Mouse (Mus musculus) adrenal gland, postnatal 36 days (tissue): ENCODE results near the gene Fbxl15. TPM values are rescaled to one million over a fixed set of nuclear protein-coding genes. Genes with fewer than 3 reads are reported as not detected.
A peak's percentile ranks its signal among the peaks of the same experiment; 100 is the strongest.

Experiments
- DNase-seq, 2 experiments: peaks; one replicate each; pipeline ENCODE4 v3.0.0; 2021; ENCODE audit warnings: mixed read lengths in 1 of 2
- microRNA-seq: library from miRNA; unstranded; fragments of <30 nt; microRNA quantifications from one replicate; pipeline ENCODE4 v1.2.0, GENCODE M21; 2021
- total RNA-seq, 2 experiments: library from RNA; stranded (reverse); gene quantifications; 2 replicates each; pipeline ENCODE4 v1.2.3; 2021

Fbxl15 gene
- total RNA-seq, 2 experiments from 2014 or later = 9.2 to 10.0 TPM

DNA sequence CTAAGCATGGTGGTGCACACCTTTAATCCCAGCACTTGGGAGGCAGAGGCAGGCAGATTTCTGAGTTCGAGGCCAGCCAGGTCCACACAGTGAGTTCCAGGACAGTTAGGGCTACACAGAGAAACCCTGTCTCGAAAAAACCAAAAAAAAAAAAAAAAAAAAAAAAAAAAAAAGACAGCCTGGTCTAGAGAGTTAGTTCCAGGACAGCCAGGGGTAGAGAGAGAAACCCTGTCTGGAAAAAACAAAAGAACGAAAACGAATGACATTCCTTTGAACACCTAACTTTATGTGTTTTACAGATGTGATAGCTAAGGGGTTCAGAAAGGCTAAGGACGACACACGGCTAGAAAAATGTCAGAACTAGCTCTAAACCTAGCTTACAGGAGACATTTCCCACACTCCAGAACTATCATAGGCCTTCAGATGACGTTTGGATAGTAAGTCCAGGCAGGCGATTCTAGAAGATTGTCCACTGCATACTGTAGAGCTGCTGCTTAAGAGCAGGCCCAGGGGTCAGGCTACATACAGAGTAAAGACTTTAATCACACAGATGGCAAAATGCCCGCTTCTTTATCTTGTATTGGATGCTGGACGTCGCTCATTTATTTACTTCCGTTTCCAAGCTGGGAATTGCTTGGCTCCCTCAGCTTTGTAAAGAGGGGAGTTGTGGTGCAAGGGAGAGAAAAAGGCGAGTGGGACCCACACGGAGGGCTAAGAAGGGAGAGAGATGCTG is 20.1 kb downstream of the Fbxl15 start:
- no peak for DNase-seq

DNA sequence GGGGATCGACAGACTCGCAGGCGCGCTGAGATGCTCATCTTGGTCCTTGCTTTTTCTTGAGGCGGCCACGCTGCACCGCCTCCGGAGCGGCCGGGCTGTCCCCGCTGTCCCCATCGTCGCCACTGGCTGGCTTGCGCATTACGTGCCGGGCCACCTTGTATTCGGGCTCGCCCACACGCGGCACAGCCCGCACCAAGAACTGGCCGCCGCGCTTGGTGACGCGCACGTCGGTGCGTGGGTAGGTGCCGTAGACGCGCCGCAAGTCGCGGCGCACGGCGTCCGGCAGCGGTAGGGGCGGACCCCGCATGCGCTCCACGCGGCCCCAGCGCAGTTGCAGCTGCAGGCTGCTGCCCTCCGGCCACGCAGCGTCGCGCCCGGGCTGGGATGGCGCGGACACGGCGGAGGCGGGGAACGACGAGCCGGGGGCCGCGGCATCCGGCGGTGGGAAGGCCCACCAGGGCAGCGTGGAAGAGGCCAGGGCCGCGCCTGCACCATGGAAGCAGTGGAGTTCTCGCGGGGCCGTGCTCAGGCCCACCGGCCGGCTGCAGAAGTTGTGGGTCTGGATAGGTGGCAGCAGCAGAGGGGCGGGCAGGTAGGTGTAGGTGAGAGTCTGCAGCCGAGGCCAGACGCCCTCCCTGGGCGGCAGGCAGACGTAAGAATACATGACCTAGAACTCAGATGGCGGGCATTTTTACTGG is 20.9 kb downstream of the Fbxl15 start:
- peak; percentile 87 to 91 for DNase-seq

DNA sequence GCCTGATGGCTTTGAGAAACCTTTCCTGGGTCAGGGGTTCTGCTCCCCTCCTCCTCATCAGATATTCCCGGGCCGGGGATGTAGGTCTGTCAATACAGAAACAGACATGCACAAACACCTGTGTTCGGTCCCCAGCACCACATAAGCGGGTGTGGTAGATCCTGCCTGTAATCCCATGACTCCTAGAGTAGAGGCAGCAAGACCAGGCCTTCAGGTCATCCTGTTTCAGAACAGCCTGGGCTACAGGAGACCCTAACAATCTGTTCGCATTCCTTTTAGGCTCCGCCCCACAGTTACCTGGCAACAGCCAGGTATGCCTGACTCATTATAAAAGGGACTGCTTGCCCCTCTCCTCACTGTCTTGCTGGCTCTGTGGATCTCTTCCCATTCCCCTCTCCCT is 21.6 kb downstream of the Fbxl15 start:
- no peak for DNase-seq

DNA sequence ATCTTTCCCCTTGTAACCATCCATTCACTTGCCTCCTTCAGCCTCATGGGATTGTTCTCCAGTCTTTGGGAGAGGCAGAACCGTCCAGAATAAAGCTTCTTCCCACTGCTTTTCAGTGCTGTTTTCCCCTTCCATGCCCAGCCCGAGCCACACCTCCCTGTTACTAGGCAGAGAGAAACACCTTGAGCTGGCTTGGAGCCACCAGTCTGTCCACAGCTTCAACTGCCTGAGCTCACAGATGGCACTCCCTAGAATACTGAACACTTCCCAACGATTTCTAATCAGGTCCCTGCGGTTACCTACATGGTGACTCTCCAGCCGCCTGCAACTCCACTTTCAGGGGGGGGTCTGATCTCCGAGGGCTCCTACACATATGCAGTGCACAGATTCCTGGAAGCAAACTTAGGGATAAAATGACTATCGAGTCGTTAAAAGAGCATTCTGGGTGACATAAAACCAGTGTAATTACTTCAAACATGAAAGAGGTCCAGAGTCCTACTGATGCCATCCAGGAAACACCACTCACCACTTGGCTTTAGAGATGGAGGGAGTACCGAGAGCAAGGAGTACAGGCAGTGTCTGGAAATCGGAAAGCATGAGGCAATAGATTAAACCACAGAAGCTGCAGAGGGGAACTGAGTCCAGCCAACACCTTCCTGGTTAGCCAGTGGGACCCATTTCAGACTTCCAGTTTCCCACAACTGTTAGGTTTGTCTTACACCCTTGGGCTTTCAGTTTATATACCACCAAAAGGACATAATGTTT is 22.4 kb downstream of the Fbxl15 start, which contains the start of gene 2310034G01Rik:
TSS of gene 2310034G01Rik (minus strand) at position 135 of the 765 bp plus-strand sequence.
- DNase-seq = no peak

DNA sequence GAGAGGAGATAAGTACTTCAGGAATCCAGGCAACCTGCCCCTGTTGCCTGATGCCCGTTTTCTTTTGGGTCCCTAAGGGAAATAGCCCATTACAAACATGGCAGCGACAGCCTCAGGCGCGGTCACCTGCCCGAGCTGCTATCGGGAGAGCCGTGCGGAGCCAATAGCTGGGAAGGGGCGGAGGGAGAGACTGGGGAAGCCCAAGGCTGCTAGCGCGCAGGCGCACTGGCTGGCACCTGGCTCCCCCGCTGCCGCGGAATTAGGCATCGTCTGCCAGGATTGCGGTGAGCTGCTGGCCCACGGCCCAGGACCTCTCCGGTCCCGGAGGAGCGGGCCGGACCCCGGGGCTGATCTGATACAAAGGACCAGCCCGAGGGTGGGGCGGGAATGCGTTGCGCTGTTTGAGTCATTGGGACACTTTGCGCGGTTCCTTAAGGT is 28.7 kb downstream of the Fbxl15 start:
- peak; percentile 94 for DNase-seq

DNA sequence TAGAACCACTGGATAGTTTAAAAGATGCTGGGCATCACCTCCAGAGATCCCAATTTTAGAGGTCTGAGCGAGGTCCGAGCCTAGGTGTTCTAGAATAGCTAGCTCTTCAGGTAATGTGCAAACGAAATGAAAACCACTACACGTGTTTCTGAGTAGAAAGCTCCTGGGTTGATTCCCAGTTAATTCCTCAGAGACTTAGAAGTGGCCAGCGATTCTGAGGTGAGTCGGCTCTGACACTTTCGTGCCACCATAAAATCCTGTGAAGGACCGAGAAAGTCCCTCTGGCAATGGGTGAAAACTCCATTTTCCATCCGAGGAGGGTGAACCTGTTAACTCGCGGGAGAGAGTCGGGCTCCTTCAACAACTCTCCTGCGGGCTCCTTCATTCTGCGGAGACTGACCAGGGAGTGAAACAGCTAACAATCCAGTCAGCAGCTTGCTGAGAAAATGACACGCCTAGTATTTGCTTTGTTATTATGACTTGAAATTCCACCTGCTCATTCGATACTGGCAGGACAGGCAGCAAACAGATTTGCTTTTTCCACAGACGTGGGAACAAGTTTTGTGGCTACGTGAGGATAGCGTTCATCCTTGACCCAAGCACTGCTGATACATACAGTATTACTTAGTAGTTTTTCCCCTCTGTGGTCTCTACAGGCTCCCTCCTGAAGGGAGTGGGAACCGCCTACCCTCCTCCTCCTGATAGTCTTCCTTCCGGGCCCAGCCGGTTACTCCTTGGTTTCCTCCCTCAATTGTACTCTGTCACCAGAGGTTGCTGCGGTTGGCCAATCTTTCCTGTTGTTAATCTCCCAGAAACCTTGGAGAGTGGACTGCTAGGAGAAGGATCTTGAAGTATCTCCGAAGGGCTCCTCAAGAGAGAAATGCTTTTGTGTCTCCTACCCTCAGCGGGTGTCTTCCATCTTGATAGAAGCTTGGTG is 29.6 kb downstream of the Fbxl15 start:
- DNase-seq = no peak

DNA sequence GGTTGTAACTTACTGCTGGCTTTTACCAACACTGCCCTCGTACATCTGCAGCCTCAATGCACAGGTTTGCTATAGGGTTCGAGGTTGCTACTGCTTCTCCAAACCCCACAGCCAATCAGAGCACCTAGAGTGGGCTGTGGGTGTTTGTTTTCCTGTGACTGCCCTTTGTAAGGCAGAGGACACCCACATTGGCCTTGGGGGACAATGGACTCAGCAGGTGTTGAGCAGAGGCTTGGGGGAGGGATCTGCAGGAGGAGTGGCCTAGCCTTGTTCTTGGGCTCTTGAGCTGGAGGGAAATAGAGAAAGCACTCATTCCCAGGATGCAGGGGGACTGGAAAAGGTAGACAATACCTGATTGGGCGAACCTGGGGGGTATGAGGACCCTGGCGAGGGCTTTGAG is 30.4 kb downstream of the Fbxl15 start:
- DNase-seq = no peak

DNA sequence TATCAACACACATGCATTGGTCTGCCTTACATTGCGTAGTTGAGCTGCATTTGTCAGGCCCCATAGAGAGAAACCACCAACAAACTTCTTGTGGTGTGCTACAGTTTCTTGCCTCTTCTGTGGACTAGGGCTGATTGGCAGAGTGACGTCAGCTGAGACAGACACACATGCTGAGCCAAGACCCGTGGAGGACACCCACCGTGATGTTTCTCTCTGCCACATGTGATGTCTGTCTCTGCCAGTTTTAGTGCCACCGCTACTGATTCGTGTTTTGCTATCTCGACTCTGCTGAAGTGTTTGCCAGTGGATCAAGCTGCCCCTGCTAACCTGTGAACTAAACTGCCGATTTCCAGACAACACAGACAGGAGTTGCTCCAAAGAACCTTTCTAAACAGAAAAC is 34.1 kb downstream of the Fbxl15 start:
- DNase-seq = no peak

DNA sequence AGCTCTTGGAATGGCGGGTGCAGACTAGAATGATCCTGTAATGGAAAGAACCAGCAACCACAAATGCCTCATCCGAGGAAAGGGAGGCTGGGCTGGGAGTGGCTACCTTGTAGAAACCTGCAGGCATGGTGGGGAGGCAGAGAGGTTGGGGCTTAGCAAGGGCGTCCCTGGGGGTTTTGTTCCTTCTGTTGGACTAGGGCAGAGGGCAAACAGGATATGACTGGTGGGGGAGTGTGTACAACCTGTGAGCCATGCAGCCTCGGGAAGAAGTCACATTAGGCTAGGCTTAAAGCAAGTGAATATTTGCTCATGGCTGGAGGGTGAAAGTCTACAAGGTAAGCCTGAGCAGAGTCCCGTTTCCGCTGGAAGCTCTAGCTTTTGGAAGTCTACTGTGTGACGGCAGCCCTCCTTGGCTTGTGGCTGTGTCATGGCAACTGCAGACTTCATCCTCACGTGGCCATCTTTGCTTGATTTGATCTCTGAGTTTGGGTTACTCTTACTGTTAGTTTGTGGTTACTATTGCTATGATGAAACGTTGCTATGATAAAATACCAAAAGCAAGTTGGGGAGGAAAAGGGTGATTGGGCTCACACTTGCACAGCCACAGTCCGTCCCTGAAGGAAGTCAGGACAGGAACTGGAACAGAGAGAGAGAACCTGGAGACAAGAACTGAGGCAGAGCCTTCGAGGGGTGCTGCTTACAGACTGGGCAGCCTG is 35.5 kb downstream of the Fbxl15 start:
- DNase-seq = no peak

DNA sequence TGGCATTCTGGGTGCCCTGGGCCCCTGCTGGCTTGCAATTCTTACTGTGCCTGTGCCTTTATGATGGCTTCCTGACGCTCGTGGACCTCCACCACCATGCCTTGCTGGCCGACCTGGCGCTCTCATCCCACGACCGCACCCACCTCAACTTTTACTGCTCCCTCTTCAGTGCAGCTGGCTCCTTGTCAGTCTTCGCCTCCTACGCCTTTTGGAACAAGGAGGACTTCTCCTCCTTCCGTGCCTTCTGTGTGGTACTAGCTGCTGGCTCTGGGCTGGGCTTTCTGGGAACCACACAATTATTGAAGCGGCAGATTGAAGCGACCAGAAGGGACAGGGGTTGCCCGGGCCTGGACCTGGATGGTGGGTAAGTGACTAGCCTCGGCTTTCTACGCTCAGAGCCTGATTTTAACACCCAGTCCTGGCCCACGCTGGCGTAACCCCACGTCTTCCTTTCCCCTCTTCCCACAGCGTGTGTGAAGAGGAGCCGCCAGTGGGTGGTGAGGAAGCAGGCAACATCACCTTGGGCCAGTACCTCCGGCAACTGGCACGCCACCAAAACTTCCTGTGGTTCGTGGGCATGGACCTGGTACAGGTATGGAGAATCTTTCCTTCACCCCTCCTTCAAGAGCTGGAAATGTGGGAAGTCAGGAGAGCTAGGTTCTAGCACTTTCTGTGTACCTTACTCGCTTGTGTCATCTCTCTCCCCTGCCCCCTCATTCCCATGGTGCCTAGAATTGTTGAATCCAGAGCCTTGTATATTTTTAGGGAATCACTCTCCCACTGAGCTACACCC is 40.0 kb downstream of the Fbxl15 start:
- DNase-seq = no peak

DNA sequence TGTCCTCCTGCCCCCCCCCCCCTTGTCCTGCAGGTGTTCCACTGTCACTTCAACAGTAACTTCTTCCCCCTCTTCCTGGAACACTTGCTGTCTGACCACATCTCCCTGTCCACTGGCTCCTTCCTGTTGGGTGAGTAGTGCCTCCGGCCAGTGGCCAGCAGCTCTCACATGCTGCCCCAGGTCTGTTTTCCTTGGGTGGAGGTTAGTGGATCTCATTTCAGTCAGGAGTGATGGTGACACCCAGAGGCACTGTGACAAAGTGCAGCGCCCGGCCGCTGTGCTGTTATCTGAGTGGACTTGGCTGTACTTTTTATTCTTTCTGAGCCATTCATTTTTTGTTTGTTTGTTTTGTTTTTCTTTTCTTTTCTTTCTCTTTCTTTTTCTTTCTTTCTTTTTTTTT is 41.2 kb downstream of the Fbxl15 start:
- DNase-seq = peak; percentile 74 to 78

DNA sequence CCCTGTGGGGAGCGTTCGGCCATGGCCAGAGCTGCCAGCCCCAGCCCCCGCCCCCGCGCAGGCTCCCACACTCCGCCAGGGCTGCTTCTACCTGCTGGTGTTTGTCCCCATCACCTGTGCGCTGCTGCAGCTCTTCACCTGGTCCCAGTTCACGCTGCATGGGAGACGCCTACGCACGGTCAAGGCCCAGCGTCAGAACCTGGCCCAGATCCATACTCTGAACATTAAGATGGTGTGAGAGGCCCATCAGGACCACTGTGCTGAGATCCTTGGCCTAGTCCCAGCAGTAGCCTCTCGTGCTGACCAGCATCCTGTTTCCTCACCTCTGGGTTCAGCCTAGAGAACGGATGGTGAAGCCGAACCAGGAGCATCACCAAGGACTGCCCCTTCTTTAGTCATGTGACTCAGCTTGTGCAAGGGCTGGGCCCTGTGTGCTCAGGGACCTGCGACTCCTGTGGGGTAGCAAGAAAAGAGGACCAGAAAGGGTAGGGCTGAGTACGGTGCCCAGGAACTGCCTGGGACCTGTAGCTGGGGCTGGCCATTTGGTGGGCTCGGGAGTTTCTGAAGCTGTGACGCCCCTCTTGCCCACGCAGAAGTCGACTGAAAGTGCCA is 46.6 kb downstream of the Fbxl15 start:
- no peak for DNase-seq

DNA sequence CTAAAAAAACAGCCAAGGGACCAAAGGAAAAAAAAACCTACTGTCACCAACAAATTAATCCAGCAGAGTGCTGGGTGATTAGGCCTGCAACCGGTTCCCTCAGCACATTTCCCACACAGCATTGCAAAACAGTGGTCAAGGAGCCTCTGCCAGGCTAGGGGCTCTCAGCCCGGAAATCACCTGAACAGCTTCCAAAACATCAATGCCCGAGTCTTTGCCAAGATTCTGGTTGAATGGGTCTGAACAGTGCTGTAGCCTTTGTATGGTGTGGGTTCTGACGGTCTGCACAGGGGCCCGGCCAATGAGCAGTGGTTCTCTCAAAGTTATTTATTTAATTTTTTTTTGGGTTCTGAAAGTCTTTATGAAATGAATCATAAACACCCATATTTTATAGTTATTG is 47.5 kb downstream of the Fbxl15 start:
- DNase-seq = no peak

DNA sequence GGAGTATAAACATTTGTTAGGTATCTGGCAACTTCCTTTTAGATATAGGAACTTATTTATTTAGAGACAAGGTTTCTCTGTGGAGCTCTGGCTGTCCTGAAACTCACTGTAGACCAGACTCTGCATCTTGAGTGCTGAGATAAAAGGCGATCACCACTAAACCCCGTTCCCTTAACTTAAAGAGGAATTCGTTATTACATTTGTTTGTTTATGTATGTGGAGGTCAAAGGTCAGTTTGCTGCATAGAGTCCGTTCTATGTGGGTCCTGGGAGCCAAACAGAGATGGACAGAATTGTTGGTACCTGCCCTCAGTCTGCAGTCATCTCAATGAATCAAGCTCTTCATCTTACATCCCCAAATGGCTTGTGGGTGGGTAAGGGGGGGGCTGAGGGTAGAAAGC is 47.9 kb downstream of the Fbxl15 start:
- DNase-seq = no peak

Small RNA genes within 50 kb of the gene (microRNA-seq; reads per million reads assigned to microRNA genes)
- 0.75 reads per million for gene Mir146b

Other genes starting within 250 kb of the Fbxl15 start
- gene Elovl3, start 196.3 kb upstream of the Fbxl15 start, total RNA-seq = 10 to 100 TPM in 1 of 2 experiments, 1 to 10 TPM in 1; 6.1 to 26.5 TPM
- gene Pitx3, start 179.9 kb upstream of the Fbxl15 start, total RNA-seq = under 1 TPM in 1 of 2 experiments, not detected in 1; 0.26 TPM
- 10 to 100 TPM; 60.6 to 77.4 TPM for gene Gbf1, start 175.7 kb upstream of the Fbxl15 start, total RNA-seq
- 10 to 100 TPM; 39.9 to 42.6 TPM for gene Nfkb2, start 23.9 kb upstream of the Fbxl15 start, total RNA-seq
- 1 to 10 TPM; 6.0 to 7.5 TPM for gene Psd, start 1.0 kb upstream of the Fbxl15 start, total RNA-seq
- gene Cuedc2, start 10.5 kb downstream of the Fbxl15 start, total RNA-seq = 10 to 100 TPM; 74.7 to 77.8 TPM
- 1 to 10 TPM; 5.2 to 7.5 TPM for gene Mfsd13a, start 12.9 kb downstream of the Fbxl15 start, total RNA-seq
- 1 to 10 TPM; 1.3 TPM for gene 2310034G01Rik, start 22.1 kb downstream of the Fbxl15 start, total RNA-seq
- 100 to 1,000 TPM; 107 to 111 TPM for gene Actr1a, start 67.6 kb downstream of the Fbxl15 start, total RNA-seq
- 10 to 100 TPM; 24.2 to 25.4 TPM for gene Sufu, start 68.7 kb downstream of the Fbxl15 start, total RNA-seq
- 10 to 100 TPM; 47.3 to 53.3 TPM for gene Trim8, start 173.5 kb downstream of the Fbxl15 start, total RNA-seq
- 10 to 100 TPM; 43.3 to 67.7 TPM for gene Arl3, start 245.0 kb downstream of the Fbxl15 start, total RNA-seq
- gene Sfxn2, start 245.2 kb downstream of the Fbxl15 start, total RNA-seq = 10 to 100 TPM in 1 of 2 experiments, 1 to 10 TPM in 1; 7.9 to 11.5 TPM